Mouse (Mus musculus) myocyte (in vitro differentiated cells): ENCODE measurements around the gene Tnrc6c.

ENCODE experiments used
- E2F4 ChIP-seq: IDR thresholded peaks from one replicate; pipeline ENCODE4 v1.6.1; 2011; ENCODE audit warnings: mild to moderate bottlenecking, control low read depth, moderate library complexity; ENCODE audit not compliant: insufficient read depth
- POLR2A ChIP-seq: IDR thresholded peaks from one replicate; pipeline ENCODE4 v1.6.1; 2011; ENCODE audit warnings: low read depth, mild to moderate bottlenecking, control low read depth, moderate library complexity; ENCODE audit not compliant: insufficient read length
- SRF ChIP-seq: IDR thresholded peaks from one replicate; pipeline ENCODE4 v1.6.1; 2011; ENCODE audit warnings: low read depth; ENCODE audit not compliant: control insufficient read depth, insufficient read length

DNA sequence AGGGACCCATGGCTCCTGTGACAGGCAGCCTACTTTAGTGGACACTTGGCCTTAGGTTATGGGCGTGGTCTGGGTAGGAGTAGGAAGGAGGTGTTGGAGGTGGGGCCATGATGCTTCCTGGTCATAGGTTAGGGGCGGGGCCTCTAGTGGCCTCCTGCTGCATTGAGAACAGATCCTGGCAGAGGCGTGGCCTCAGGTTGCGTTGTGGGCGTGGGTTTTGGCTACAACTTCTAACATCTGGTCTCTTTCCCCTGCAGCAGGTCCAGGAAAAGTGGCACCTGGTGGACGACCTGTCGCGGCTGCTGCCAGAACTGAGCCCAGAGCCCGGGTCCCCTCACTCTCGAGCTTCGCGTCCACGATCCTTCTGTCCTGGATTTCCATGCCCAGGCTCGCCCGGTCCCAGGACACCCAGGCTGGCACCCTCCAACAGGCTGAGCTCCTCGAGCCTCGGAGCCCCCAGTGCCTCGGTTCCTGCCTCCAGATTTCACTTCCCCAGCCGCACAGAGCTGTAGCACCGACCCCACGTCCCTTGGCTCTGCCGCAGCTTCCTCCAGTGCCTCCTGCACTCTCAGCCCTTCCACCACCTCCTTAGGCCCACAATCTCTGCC, 138.3 kb downstream of the Tnrc6c start:
- TF ChIP-seq POLR2A (no peak), E2F4 (no peak), SRF (no peak)
